ENCODE assay signal across 11 mouse cellular contexts in genomic region chr14:73172196-73173011, GRCm38 (mm10). TPM values are rescaled to one million over a fixed set of nuclear protein-coding genes. Genes with fewer than 3 reads are reported as not detected.
DNase-seq lines count a peak whose midpoint lies in the region; ATAC-seq and TF ChIP-seq lines count a peak whose summit lies in the region.
"Had no signal": no experiment of that assay in that cellular context is flagged by ENCODE, and none has a peak within 500 bp of the region (broad histone marks: within the 10 kb centered on the region; RNA-seq: fewer than 3 reads in every experiment).

No protein-coding gene starts in this region.

- peak; percentile 92 for ATAC-seq in cerebellum, adult (ENCODE audit: insufficient number of reproducible peaks, low FRiP score, low TSS enrichment)
- ATAC-seq in limb, embryonic 12.5 days (ENCODE audit: insufficient number of reproducible peaks, insufficient read depth, low FRiP score, low TSS enrichment, low read depth) = no peak
- peak; percentile 63 for ATAC-seq in granulocyte monocyte progenitor cell, adult 5-6 weeks (replicated peaks; ENCODE audit: poor library complexity, severe bottlenecking)
- ATAC-seq: inflammation-experienced regulatory T-cells, adult 6 months had no signal

- 79% methylated on average over 12 of the region's 12 CpGs for WGBS in limb, embryonic 12.5 days
- WGBS in limb, embryonic 10.5 days = 86% methylated on average over 12 of the region's 12 CpGs

- DNase-seq in cerebellum, postnatal 4 days (ENCODE audit: low spot score in 2 of 2) = no peak
- no peak for DNase-seq in limb, embryonic 10.5 days (ENCODE audit: low spot score)
- DNase-seq in brain, embryonic 14.5 days (ENCODE audit: low read depth) = peak; percentile 68
- no peak for DNase-seq in right cerebral cortex, postnatal 25 days
- DNase-seq in right cerebral cortex, adult 18-20 months = no peak
- DNase-seq: B cell, adult 2 months had no signal

- peaks cover 98% of the 10 kb centered on the region for H3K36me3 ChIP-seq in limb, embryonic 12.5 days
- peaks cover 100% of the 10 kb centered on the region for H3K36me3 ChIP-seq in limb, embryonic 10.5 days

- no peak for TF ChIP-seq CTCF in brain, embryonic 14.5 days (IDR thresholded peaks at IDR 0.05; ENCODE audit: borderline replicate concordance, extremely low read depth, insufficient read depth, insufficient read length)

- H3K9ac ChIP-seq in limb, embryonic 12.5 days (replicated peaks) = no peak overlapping the region
- H3K9ac ChIP-seq: midbrain, embryonic 12.5 days had no signal

- no peaks in the 10 kb centered on the region for H3K9me3 ChIP-seq in limb, embryonic 12.5 days
- no peaks in the 10 kb centered on the region for H3K9me3 ChIP-seq in limb, embryonic 10.5 days (replicated peaks)
- H3K9me3 ChIP-seq: midbrain, embryonic 12.5 days had no signal

- no peak for TF ChIP-seq POLR2A in brain, embryonic 14.5 days (IDR thresholded peaks at IDR 0.05; ENCODE audit: borderline replicate concordance, extremely low read depth, insufficient read depth, insufficient read length, poor library complexity, severe bottlenecking)

- H3K27ac ChIP-seq in limb, embryonic 12.5 days = 0 out of 2 replicates have a peak overlapping the region, but pooled peaks have one; percentile 42
- no peak overlapping the region for H3K27ac ChIP-seq in limb, embryonic 10.5 days
- H3K27ac ChIP-seq: midbrain, embryonic 12.5 days had no signal

- no peak overlapping the region for H3K4me2 ChIP-seq in limb, embryonic 12.5 days
- H3K4me2 ChIP-seq: midbrain, embryonic 12.5 days had no signal

- H3K27me3 ChIP-seq in limb, embryonic 12.5 days = no peaks in the 10 kb centered on the region
- no peaks in the 10 kb centered on the region for H3K27me3 ChIP-seq in limb, embryonic 10.5 days (ENCODE audit: low read depth, poor library complexity, severe bottlenecking)
- H3K27me3 ChIP-seq: midbrain, embryonic 12.5 days had no signal

- H3K4me3 ChIP-seq in limb, embryonic 12.5 days (replicated peaks) = no peak overlapping the region
- no peak overlapping the region for H3K4me3 ChIP-seq in limb, embryonic 10.5 days
- H3K4me3 ChIP-seq: midbrain, embryonic 12.5 days had no signal

- H3K4me1 ChIP-seq in limb, embryonic 12.5 days (replicated peaks) = 0 out of 2 replicates have a peak, but pooled peaks cover 10% of the 10 kb centered on the region
- no peaks in the 10 kb centered on the region for H3K4me1 ChIP-seq in limb, embryonic 10.5 days
- H3K4me1 ChIP-seq: midbrain, embryonic 12.5 days had no signal

RNA-seq across cellular contexts. Expression of gene Rcbtb2, which starts 49.6 kb away (rescaled TPM):
- 172 and 185 TPM in 2 replicates for polyA plus RNA-seq in limb, embryonic 12.5 days (2016; fragmentation: Nextera tagmentation; extraction: Ambion mirVana)
- 202 and 208 TPM in 2 replicates for polyA plus RNA-seq in limb, embryonic 10.5 days (2016; fragmentation: Nextera tagmentation; extraction: Ambion mirVana)
- polyA plus RNA-seq in brain, embryonic 14.5 days (2012; rRNA removed) = 58.8 and 69.3 TPM in 2 replicates
- 33.5 and 57.3 TPM in 2 replicates for total RNA-seq in granulocyte monocyte progenitor cell, adult 5-6 weeks (2014; fragmentation: Nextera tagmentation)
- total RNA-seq in granulocyte monocyte progenitor cell, adult 5-6 weeks (2017) = 28.0 and 35.6 TPM in 2 replicates
